Mouse (Mus musculus) MEL (cell line): Measurements from ENCODE around the gene Fhdc1.

Experiments used
- KAT2A ChIP-seq: conservative IDR thresholded peaks from 2 replicates; pipeline ENCODE4 v1.6.1; 2012; ENCODE audit warnings: low read depth, low read length, improper control_type of control experiment, inconsistent platforms
- POLR2A ChIP-seq, 2 experiments: IDR thresholded peaks; 2 replicates each; pipeline ENCODE4 v1.6.1; 2011 to 2012; ENCODE audit warnings: low read length in 2 of 2, mild to moderate bottlenecking in 2 of 2, control low read depth in 1 of 2, improper control_type of control experiment in 1 of 2, low read depth in 1 of 2, moderate library complexity in 1 of 2; ENCODE audit not compliant: control insufficient read depth in 1 of 2, insufficient read depth in 1 of 2, poor library complexity in 1 of 2

GRCm38 (mm10) chr3:84445838-84446237, 34.4 kb downstream of the Fhdc1 start:
- TF ChIP-seq POLR2A (IDR thresholded peaks at IDR 0.05; ENCODE audit: control insufficient read depth in 1 of 2, insufficient read depth in 1 of 2, low read depth in 1 of 2, low read length in 2 of 2, poor library complexity in 1 of 2), result no peak
- TF ChIP-seq KAT2A, result no peak
